ENCODE assay signal across 19 mouse cellular contexts in genomic region chr8:104445248-104445647, GRCm38 (mm10). TPM values are rescaled to one million over a fixed set of nuclear protein-coding genes. Genes with fewer than 3 reads are reported as not detected.
DNase-seq lines count a peak whose midpoint lies in the region; TF ChIP-seq lines count a peak whose summit lies in the region.
"Had no signal": no experiment of that assay in that cellular context is flagged by ENCODE, and none has a peak within 500 bp of the region (broad histone marks: within the 10 kb centered on the region; RNA-seq: fewer than 3 reads in every experiment).

No protein-coding gene starts in this region.

- peaks cover 4% of the 10 kb centered on the region for H3K4me1 ChIP-seq in cortical plate, adult 2 months (ENCODE audit: control insufficient read depth, insufficient read depth, low read length)

- H3K27ac ChIP-seq in cortical plate, adult 2 months (ENCODE audit: insufficient read depth, low read length) = peak overlapping the region; percentile 36; the same call in 1 of the 2 replicates

- H3K4me3 ChIP-seq in cortical plate, adult 2 months (ENCODE audit: insufficient read depth, low read length) = no peak overlapping the region

- peak; percentile 56 for DNase-seq in heart, adult 11 months
- no peak for DNase-seq in heart, adult 18-20 months
- DNase-seq in A20 (ENCODE audit: low read depth, low spot score) = peak; percentile 66
- DNase-seq in adrenal gland, postnatal 4 days (ENCODE audit: low spot score in 2 of 2) = no peak
- DNase-seq in ovary, postnatal 14 days (ENCODE audit: low spot score) = no peak
- DNase-seq: adrenal gland, adult 2 months; adrenal gland, adult 8-10 months; adrenal gland, postnatal 10 days; adrenal gland, postnatal 14 days; adrenal gland, postnatal 25 days; adrenal gland, postnatal 36 days; B cell, adult 2 months; cerebellum, adult 11 months; cerebellum, adult 11-12 months; cerebellum, adult 18-20 months; cerebellum, adult 2 months; cerebellum, adult 8-10 months had no signal

- no peak for TF ChIP-seq CTCF in cortical plate, adult 2 months (IDR thresholded peaks at IDR 0.05; ENCODE audit: extremely low read depth, insufficient read depth, low read length)

- no peak for TF ChIP-seq POLR2A in cortical plate, adult 2 months (IDR thresholded peaks at IDR 0.05; ENCODE audit: extremely low read depth, insufficient read depth, low read length)

RNA-seq across cellular contexts. Expression of gene Dync1li2, which starts 2.4 kb away (rescaled TPM):
- total RNA-seq in heart, adult 18-20 months (2021) = 10 to 100 TPM; 89.0 to 94.5 TPM
- 161 and 170 TPM in 2 replicates for polyA plus RNA-seq in cortical plate, adult 2 months (2012; rRNA removed)
- total RNA-seq in adrenal gland, postnatal 4 days (2021) = 100 to 1,000 TPM; 134 to 162 TPM

RNA-seq across cellular contexts. Expression of gene Cmtm4, which starts 49.6 kb away (rescaled TPM):
- 10 to 100 TPM; 11.3 to 12.8 TPM for total RNA-seq in heart, adult 18-20 months (2021)
- 45.7 and 46.2 TPM in 2 replicates for polyA plus RNA-seq in cortical plate, adult 2 months (2012; rRNA removed)
- 10 to 100 TPM; 26.9 to 29.6 TPM for total RNA-seq in adrenal gland, postnatal 4 days (2021)
- polyA plus RNA-seq: G1E had no signal

Comparison
In these comparisons a context has a peak if more than half of its experiments do, and no peak if none do; other contexts are left out.
1. DNase-seq: peak in heart, adult 11 months (single experiment) and A20 (single experiment); none in heart, adult 18-20 months (0 of 2), adrenal gland, postnatal 4 days (0 of 2) and ovary, postnatal 14 days (single experiment).